Mouse (Mus musculus) midbrain, embryonic 11.5 days (tissue): ENCODE results near the gene Car11. TPM values are rescaled to one million over a fixed set of nuclear protein-coding genes. Genes with fewer than 3 reads are reported as not detected.

Experiments
- ATAC-seq: fragments of 200-750 bp; cut with Nextera tagmentation; 2 replicates; pipeline ENCODE4 v1.8.0; 2017; ENCODE audit warnings: moderate TSS enrichment, moderate library complexity; ENCODE audit not compliant: low FRiP score
- DNase-seq: peaks from one replicate; pipeline ENCODE4 v3.0.0; 2015; ENCODE audit warnings: low spot score; ENCODE audit errors: missing footprints
- H3K27ac ChIP-seq: fragments of 300-500 bp; sonication (generic); 2 replicates; pipeline ENCODE4 v1.5.1; 2014; ENCODE audit warnings: low read depth, low read length
- H3K27me3 ChIP-seq: fragments of 300-500 bp; sonication (generic); 2 replicates; pipeline ENCODE4 v1.6.1; 2014; ENCODE audit warnings: mild to moderate bottlenecking, low read length, moderate library complexity, mixed read lengths; ENCODE audit not compliant: control insufficient read depth, insufficient read depth
- H3K36me3 ChIP-seq: fragments of 300-500 bp; sonication (generic); 2 replicates; pipeline ENCODE4 v1.6.1; 2014; ENCODE audit warnings: mild to moderate bottlenecking, low read length, moderate library complexity, mixed read lengths; ENCODE audit not compliant: control insufficient read depth, insufficient read depth
- H3K4me1 ChIP-seq: fragments of 300-500 bp; sonication (generic); 2 replicates; pipeline ENCODE4 v1.6.1; 2014; ENCODE audit warnings: low read length; ENCODE audit not compliant: control insufficient read depth, insufficient read depth
- H3K4me2 ChIP-seq: fragments of 300-500 bp; sonication (generic); 2 replicates; pipeline ENCODE4 v1.6.1; 2014; ENCODE audit warnings: mild to moderate bottlenecking, moderate library complexity
- H3K4me3 ChIP-seq: fragments of 300-500 bp; sonication (generic); 2 replicates; pipeline ENCODE4 v1.5.1; 2014; ENCODE audit warnings: low read depth, low read length
- H3K9ac ChIP-seq: fragments of 300-500 bp; sonication (generic); 2 replicates; pipeline ENCODE4 v1.6.1; 2014; ENCODE audit warnings: low read length
- H3K9me3 ChIP-seq: fragments of 300-500 bp; sonication (generic); 2 replicates; pipeline ENCODE4 v1.6.1; 2016; ENCODE audit warnings: low read length; ENCODE audit not compliant: control insufficient read depth
- WGBS: fragments of 180-500 bp; shearing (Covaris S2); extraction: QIAGEN DNeasy Blood & Tissue Kit; methylation state at CpG from one replicate; pipeline ENCODE4 v1.1.7; 2014; 5-methylcytosine and 5-hydroxymethylcytosine counted together
- polyA plus RNA-seq: library from polyadenylated mRNA; unstranded; fragments of >200 nt; fragmentation: Nextera tagmentation; extraction: Ambion mirVana; gene quantifications from 2 replicates; pipeline ENCODE4 v1.2.1, GENCODE M21; 2014

Gene Car11
- polyA plus RNA-seq, 1 experiment from 2014 or later = 3.3 TPM

- Histone ChIP-seq H3K27ac (peak overlapping the region; percentile 80), H3K9ac (peak overlapping the region; percentile 93), H3K4me2 (peak overlapping the region; percentile 70), H3K9me3 (no peaks in the 10 kb centered on the region), H3K4me1 (peaks cover 41% of the 10 kb centered on the region), H3K4me3 (peak overlapping the region; percentile 93), H3K27me3 (no peaks in the 10 kb centered on the region), H3K36me3 (peaks cover 17% of the 10 kb centered on the region)
- ATAC-seq (no peak), DNase-seq (no peak)
- WGBS = under 1% methylated on average over 20 of the region's 20 CpGs
These were observed 18.7 kb downstream of the Car11 start for GRCm38 (mm10) chr7:45718331-45718730.

- ATAC-seq (no peak), DNase-seq (peak; percentile 80)
- Histone ChIP-seq H3K27ac (no peak overlapping the region), H3K9ac (peak overlapping the region; percentile 93), H3K9me3 (no peaks in the 10 kb centered on the region), H3K27me3 (no peaks in the 10 kb centered on the region), H3K4me2 (peak overlapping the region; percentile 70), H3K4me1 (peaks cover 39% of the 10 kb centered on the region), H3K36me3 (peaks cover 21% of the 10 kb centered on the region), H3K4me3 (peak overlapping the region; percentile 93)
- 84% methylated on average over 10 of the region's 10 CpGs for WGBS
These were observed 19.5 kb downstream of the Car11 start for GRCm38 (mm10) chr7:45719180-45719579.

- 94% methylated on average over 15 of the region's 16 CpGs for WGBS
- no peak overlapping the region for H3K9ac ChIP-seq
These were observed 20.2 kb downstream of the Car11 start for GRCm38 (mm10) chr7:45719738-45720412.

GRCm38 (mm10) chr7:45720413-45721233 lies 21.0 kb downstream of the Car11 start, which contains the start of gene Fam83e:
Fam83e (plus strand) TSS chr7:45721212.
- Histone ChIP-seq H3K27me3 (no peaks in the 10 kb centered on the region), H3K9ac (no peak within 1 kb of the TSS), H3K4me3 (no peak within 1 kb of the TSS), H3K27ac (no peak within 1 kb of the TSS), H3K4me2 (no peak within 1 kb of the TSS), H3K9me3 (no peaks in the 10 kb centered on the region), H3K36me3 (peaks cover 25% of the 10 kb centered on the region), H3K4me1 (peaks cover 30% of the 10 kb centered on the region)
- DNase-seq (peak; percentile 81), ATAC-seq (no peak)
- WGBS = 82% methylated on average over 14 of the region's 14 CpGs

More at GRCm38 (mm10) chr7:45719738-45720412, 20.2 kb downstream of the Car11 start:
- H3K4me2 ChIP-seq = no peak overlapping the region; the same call in 1 of the 2 replicates
- H3K36me3 ChIP-seq = peaks cover 25% of the 10 kb centered on the region
- H3K27me3 ChIP-seq = no peaks in the 10 kb centered on the region
- peaks cover 33% of the 10 kb centered on the region for H3K4me1 ChIP-seq
- no peak overlapping the region for H3K27ac ChIP-seq
- H3K9me3 ChIP-seq = no peaks in the 10 kb centered on the region
- peak; percentile 82 for DNase-seq
- H3K4me3 ChIP-seq = no peak overlapping the region
- ATAC-seq = no peak

- no peaks in the 10 kb centered on the region for H3K27me3 ChIP-seq
- no peak overlapping the region for H3K4me2 ChIP-seq
- no peak overlapping the region for H3K27ac ChIP-seq
- H3K4me3 ChIP-seq = no peak overlapping the region
- 89% methylated on average over 7 of the region's 7 CpGs for WGBS
- H3K9ac ChIP-seq = no peak overlapping the region
- peaks cover 31% of the 10 kb centered on the region for H3K36me3 ChIP-seq
- no peaks in the 10 kb centered on the region for H3K9me3 ChIP-seq
- peaks cover 24% of the 10 kb centered on the region for H3K4me1 ChIP-seq
- no peak for ATAC-seq
- peak; percentile 81 for DNase-seq
These were observed 21.6 kb downstream of the Car11 start for GRCm38 (mm10) chr7:45721234-45721571.

GRCm38 (mm10) chr7:45721642-45722347 lies 22.2 kb downstream of the Car11 start:
- no peak overlapping the region for H3K4me3 ChIP-seq
- H3K4me2 ChIP-seq = no peak overlapping the region
- no peak overlapping the region for H3K27ac ChIP-seq
- peaks cover 19% of the 10 kb centered on the region for H3K4me1 ChIP-seq
- H3K27me3 ChIP-seq = no peaks in the 10 kb centered on the region
- 79% methylated on average over 13 of the region's 13 CpGs for WGBS
- H3K36me3 ChIP-seq = peaks cover 32% of the 10 kb centered on the region
- DNase-seq (no peak), ATAC-seq (no peak)
- no peak overlapping the region for H3K9ac ChIP-seq
- no peaks in the 10 kb centered on the region for H3K9me3 ChIP-seq

GRCm38 (mm10) chr7:45722348-45722713 lies 22.7 kb downstream of the Car11 start:
- H3K4me1 ChIP-seq = peaks cover 14% of the 10 kb centered on the region
- no peak overlapping the region for H3K4me2 ChIP-seq
- no peaks in the 10 kb centered on the region for H3K9me3 ChIP-seq
- H3K9ac ChIP-seq = no peak overlapping the region
- WGBS = 77% methylated on average over 13 of the region's 13 CpGs
- peaks cover 32% of the 10 kb centered on the region for H3K36me3 ChIP-seq
- no peak for ATAC-seq
- no peak overlapping the region for H3K27ac ChIP-seq
- DNase-seq = peak; percentile 82
- H3K27me3 ChIP-seq = no peaks in the 10 kb centered on the region
- H3K4me3 ChIP-seq = no peak overlapping the region

- H3K9ac ChIP-seq = no peak overlapping the region
- no peak overlapping the region for H3K4me3 ChIP-seq
- no peaks in the 10 kb centered on the region for H3K27me3 ChIP-seq
- no peak overlapping the region for H3K27ac ChIP-seq
- 92% methylated on average over 4 of the region's 4 CpGs for WGBS
- DNase-seq (no peak), ATAC-seq (no peak)
- no peaks in the 10 kb centered on the region for H3K9me3 ChIP-seq
- H3K36me3 ChIP-seq = peaks cover 32% of the 10 kb centered on the region
- peaks cover 14% of the 10 kb centered on the region for H3K4me1 ChIP-seq
- H3K4me2 ChIP-seq = no peak overlapping the region
These were observed 23.7 kb downstream of the Car11 start for GRCm38 (mm10) chr7:45723301-45723700.

GRCm38 (mm10) chr7:45723781-45724180 lies 24.1 kb downstream of the Car11 start:
- Histone ChIP-seq H3K27ac (no peak overlapping the region), H3K36me3 (peaks cover 32% of the 10 kb centered on the region), H3K27me3 (no peaks in the 10 kb centered on the region), H3K4me2 (no peak overlapping the region), H3K4me3 (no peak overlapping the region), H3K9ac (no peak overlapping the region), H3K9me3 (no peaks in the 10 kb centered on the region), H3K4me1 (peaks cover 12% of the 10 kb centered on the region)
- WGBS = 94% methylated on average over 14 of the region's 14 CpGs
- ATAC-seq (no peak), DNase-seq (no peak)
